Mouse (Mus musculus) olfactory bulb, adult 2 months (tissue): ENCODE measurements around the gene Cphx3.
"Not testable (repeated sequence)": the region's sequence is repeated elsewhere in the genome, so short reads cannot be mapped to it uniquely, and the experiment has no call there.

ENCODE experiments used
- CTCF ChIP-seq: fragments of 200-500 bp; IDR thresholded peaks from 2 replicates; pipeline ENCODE4 v1.5.1; 2012; ENCODE audit warnings: low read depth, mild to moderate bottlenecking, low read length, moderate library complexity; ENCODE audit not compliant: insufficient read depth
- POLR2A ChIP-seq: fragments of 200-500 bp; IDR thresholded peaks from 2 replicates; pipeline ENCODE4 v1.6.1; 2012; ENCODE audit warnings: mild to moderate bottlenecking, low read depth, low read length, moderate library complexity; ENCODE audit not compliant: insufficient read depth

- not testable (repeated sequence) for TF ChIP-seq CTCF, POLR2A
Observed at GRCm38 (mm10) chr14:26197851-26198250, 115.8 kb downstream of the Cphx3 start.
